Mouse (Mus musculus) adrenal gland, adult 8-10 months (tissue): ENCODE results near the gene Ncam1. TPM values are rescaled to one million over a fixed set of nuclear protein-coding genes. Genes with fewer than 3 reads are reported as not detected.

Experiments used
- DNase-seq: peaks from one replicate; pipeline ENCODE4 v3.0.0; 2022
- total RNA-seq, 4 experiments: library from RNA; stranded (reverse); gene quantifications; 2 replicates each; pipeline ENCODE4 v1.2.4; 2022

Ncam1 gene
- total RNA-seq, 4 experiments from 2014 or later: 49.7 to 96.7 (median 68.1) TPM

GRCm38 (mm10) chr9:49618699-49619392 is 179.9 kb downstream of the Ncam1 start:
- DNase-seq: no peak

- no peak for DNase-seq
Measured at GRCm38 (mm10) chr9:49618266-49618665, 180.5 kb downstream of the Ncam1 start.

GRCm38 (mm10) chr9:49617216-49617615 is 181.5 kb downstream of the Ncam1 start:
- DNase-seq: peak; percentile 24

GRCm38 (mm10) chr9:49612387-49612786 is 186.3 kb downstream of the Ncam1 start:
- DNase-seq: no peak

GRCm38 (mm10) chr9:49608191-49608590 is 190.5 kb downstream of the Ncam1 start:
- no peak for DNase-seq

GRCm38 (mm10) chr9:49606717-49607116 is 192.0 kb downstream of the Ncam1 start:
- no peak for DNase-seq

- DNase-seq: no peak
Measured at GRCm38 (mm10) chr9:49606317-49606716, 192.4 kb downstream of the Ncam1 start.

GRCm38 (mm10) chr9:49605791-49606190 is 192.9 kb downstream of the Ncam1 start:
- no peak for DNase-seq

GRCm38 (mm10) chr9:49605351-49605750 is 193.4 kb downstream of the Ncam1 start:
- DNase-seq: no peak

GRCm38 (mm10) chr9:49601215-49601614 is 197.5 kb downstream of the Ncam1 start:
- no peak for DNase-seq

GRCm38 (mm10) chr9:49595635-49596348 is 202.9 kb downstream of the Ncam1 start:
- no peak for DNase-seq

- DNase-seq: no peak
Measured at GRCm38 (mm10) chr9:49594876-49595634, 203.7 kb downstream of the Ncam1 start.

- DNase-seq: no peak
Measured at GRCm38 (mm10) chr9:49593951-49594536, 204.7 kb downstream of the Ncam1 start.

- DNase-seq: no peak
Measured at GRCm38 (mm10) chr9:49592006-49592405, 206.7 kb downstream of the Ncam1 start.

GRCm38 (mm10) chr9:49590261-49590660 is 208.5 kb downstream of the Ncam1 start:
- no peak for DNase-seq

- no peak for DNase-seq
Measured at GRCm38 (mm10) chr9:49577136-49577535, 221.6 kb downstream of the Ncam1 start.

GRCm38 (mm10) chr9:49571695-49572510 is 226.8 kb downstream of the Ncam1 start:
- peak; percentile 26 for DNase-seq

GRCm38 (mm10) chr9:49570731-49571694 is 227.7 kb downstream of the Ncam1 start:
- peak; percentile 29 for DNase-seq

- no peak for DNase-seq
Measured at GRCm38 (mm10) chr9:49570033-49570660, 228.6 kb downstream of the Ncam1 start.

GRCm38 (mm10) chr9:49565846-49566245 is 232.9 kb downstream of the Ncam1 start:
- DNase-seq: no peak
